Mouse (Mus musculus) liver, embryonic 16.5 days (tissue): ENCODE measurements around the gene D930020B18Rik. TPM values are rescaled to one million over a fixed set of nuclear protein-coding genes. Genes with fewer than 3 reads are reported as not detected.

Source experiments
- ATAC-seq: fragments of 200-750 bp; cut with Nextera tagmentation; 2 replicates; pipeline ENCODE4 v1.8.0; 2017; ENCODE audit warnings: low read depth, mild to moderate bottlenecking, moderate number of reproducible peaks, moderate library complexity
- H3K27ac ChIP-seq: fragments of 300-500 bp; sonication (generic); 2 replicates; pipeline ENCODE4 v1.5.1; 2014; ENCODE audit warnings: mild to moderate bottlenecking, low read length
- H3K27me3 ChIP-seq: fragments of 300-500 bp; sonication (generic); 2 replicates; pipeline ENCODE4 v1.6.1; 2014; ENCODE audit warnings: low read depth, low read length, mixed read lengths; ENCODE audit not compliant: control insufficient read depth, insufficient read depth
- H3K36me3 ChIP-seq: fragments of 300-500 bp; sonication (generic); 2 replicates; pipeline ENCODE4 v1.6.1; 2014; ENCODE audit warnings: mild to moderate bottlenecking; ENCODE audit not compliant: control insufficient read depth, insufficient read depth
- H3K4me1 ChIP-seq: fragments of 300-500 bp; sonication (generic); 2 replicates; pipeline ENCODE4 v1.6.1; 2014; ENCODE audit warnings: low read depth, low read length, mixed read lengths; ENCODE audit not compliant: control insufficient read depth
- H3K4me2 ChIP-seq: fragments of 300-500 bp; sonication (generic); 2 replicates; pipeline ENCODE4 v1.6.1; 2014; ENCODE audit warnings: low read depth, low read length, mixed read lengths
- H3K4me3 ChIP-seq: fragments of 300-500 bp; sonication (generic); 2 replicates; pipeline ENCODE4 v1.5.1; 2014; ENCODE audit warnings: low read depth, mild to moderate bottlenecking, low read length
- H3K9ac ChIP-seq: fragments of 300-500 bp; sonication (generic); 2 replicates; pipeline ENCODE4 v1.6.1; 2014; ENCODE audit warnings: low read depth, low read length
- H3K9me3 ChIP-seq: fragments of 300-500 bp; sonication (generic); replicated peaks from 2 replicates; pipeline ENCODE4 v1.6.1; 2016; ENCODE audit warnings: low read length; ENCODE audit not compliant: control insufficient read depth
- WGBS: fragments of 180-500 bp; shearing (Covaris S2); extraction: QIAGEN DNeasy Blood & Tissue Kit; methylation state at CpG from one replicate; pipeline ENCODE4 v1.1.7; 2014; ENCODE audit not compliant: insufficient replicate concordance; 5-methylcytosine and 5-hydroxymethylcytosine counted together
- polyA plus RNA-seq: library from polyadenylated mRNA; unstranded; fragments of >200 nt; fragmentation: Nextera tagmentation; extraction: Ambion mirVana; gene quantifications from 2 replicates; pipeline ENCODE4 v1.2.1, GENCODE M21; 2015

The D930020B18Rik gene
- polyA plus RNA-seq, 1 experiment from 2014 or later: 0.04 TPM

- Histone ChIP-seq H3K27ac (no peak overlapping the region), H3K36me3 (no peaks in the 10 kb centered on the region), H3K27me3 (no peaks in the 10 kb centered on the region), H3K4me2 (no peak overlapping the region), H3K4me3 (no peak overlapping the region), H3K4me1 (no peaks in the 10 kb centered on the region), H3K9me3 (no peaks in the 10 kb centered on the region), H3K9ac (no peak overlapping the region)
- WGBS: 57% methylated on average over 1 of the region's 1 CpGs
- ATAC-seq: no peak
Measured at GRCm38 (mm10) chr10:121653079-121653478, 11.7 kb downstream of the D930020B18Rik start.

DNA sequence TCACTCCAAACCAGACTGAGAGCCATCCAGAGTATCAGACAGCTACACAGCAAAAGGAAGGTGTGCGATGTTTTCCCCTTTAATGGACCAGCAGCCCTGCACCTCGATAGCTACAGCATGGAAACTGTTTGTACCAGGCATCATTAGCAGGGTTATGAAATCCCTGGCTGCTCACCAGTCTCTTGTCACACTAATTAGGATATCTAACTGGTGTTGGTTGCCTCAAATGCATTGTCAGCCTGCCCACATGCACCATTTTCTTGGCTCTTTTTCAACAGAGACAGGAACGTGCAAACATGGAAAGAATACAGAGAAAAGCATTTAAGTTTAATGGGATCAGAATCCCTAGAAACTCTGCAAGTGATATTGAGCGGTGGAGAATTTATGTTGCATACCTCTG lies 14.5 kb downstream of the D930020B18Rik start:
- 69% methylated on average over 4 of the region's 4 CpGs for WGBS
- ATAC-seq: no peak
- H3K36me3 ChIP-seq: no peaks in the 10 kb centered on the region

DNA sequence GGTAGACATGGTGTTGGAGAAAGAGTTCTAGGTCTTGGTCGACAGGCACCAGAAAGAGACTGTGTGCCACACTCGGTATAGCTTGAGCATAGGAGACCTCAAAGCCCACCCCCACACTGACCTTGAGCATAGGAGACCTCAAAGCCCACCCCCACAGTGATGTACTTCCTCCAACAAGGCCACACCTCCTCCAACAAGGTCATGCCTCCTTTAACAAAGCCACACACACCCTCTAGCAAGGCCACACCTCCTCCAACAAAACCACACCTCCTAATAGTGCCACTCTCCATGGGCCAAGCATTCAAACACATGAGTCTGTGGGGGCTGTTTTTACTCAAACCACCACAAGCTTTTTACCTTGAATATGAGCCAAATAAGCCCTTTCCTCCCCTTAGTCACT lies 21.3 kb downstream of the D930020B18Rik start:
- Histone ChIP-seq H3K36me3 (no peaks in the 10 kb centered on the region), H3K9ac (no peak overlapping the region), H3K4me1 (no peaks in the 10 kb centered on the region), H3K27me3 (no peaks in the 10 kb centered on the region), H3K4me3 (no peak overlapping the region), H3K9me3 (no peaks in the 10 kb centered on the region), H3K27ac (no peak overlapping the region), H3K4me2 (no peak overlapping the region)
- no peak for ATAC-seq
- WGBS: 66% methylated on average over 2 of the region's 2 CpGs

More for the DNA sequence above, 14.5 kb downstream of the D930020B18Rik start:
- Histone ChIP-seq H3K9ac (no peak overlapping the region), H3K4me1 (no peaks in the 10 kb centered on the region), H3K27ac (no peak overlapping the region), H3K27me3 (no peaks in the 10 kb centered on the region), H3K4me3 (no peak overlapping the region), H3K9me3 (no peaks in the 10 kb centered on the region), H3K4me2 (no peak overlapping the region)

- H3K4me1 ChIP-seq: no peaks in the 10 kb centered on the region
- H3K36me3 ChIP-seq: no peaks in the 10 kb centered on the region
- no peaks in the 10 kb centered on the region for H3K27me3 ChIP-seq
- no peak overlapping the region for H3K4me3 ChIP-seq
- H3K27ac ChIP-seq: no peak overlapping the region
- no peak overlapping the region for H3K4me2 ChIP-seq
- 64% methylated on average over 13 of the region's 13 CpGs for WGBS
- no peak for ATAC-seq
- no peaks in the 10 kb centered on the region for H3K9me3 ChIP-seq
- H3K9ac ChIP-seq: no peak overlapping the region
Measured at GRCm38 (mm10) chr10:121663599-121663998, 22.2 kb downstream of the D930020B18Rik start.

DNA sequence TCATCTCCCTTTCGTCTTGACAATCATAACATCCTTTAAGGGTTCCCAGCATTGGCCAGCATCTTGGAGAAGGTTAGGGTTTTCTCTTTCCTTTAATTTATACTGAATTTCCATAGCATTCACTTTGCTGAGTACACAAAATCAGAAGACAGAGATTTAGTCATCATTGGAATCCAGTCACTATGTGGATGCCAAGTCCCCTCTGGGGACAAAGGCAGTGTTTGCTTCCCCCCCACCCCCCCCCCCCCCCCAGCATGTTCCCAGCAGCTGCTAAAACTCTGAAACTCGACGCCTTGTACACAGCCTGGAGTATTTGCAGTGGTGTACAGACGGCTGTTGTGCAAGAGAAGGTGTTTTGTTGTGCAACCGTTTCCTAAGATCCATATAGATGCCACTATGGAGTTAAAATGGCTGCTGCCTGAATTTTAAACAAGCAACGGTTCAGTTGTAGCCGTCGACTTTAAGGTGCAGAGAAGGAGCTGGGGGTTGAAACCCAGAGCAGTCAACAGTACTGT lies 24.3 kb downstream of the D930020B18Rik start:
- Histone ChIP-seq H3K4me2 (no peak overlapping the region), H3K9me3 (no peaks in the 10 kb centered on the region), H3K4me1 (no peaks in the 10 kb centered on the region), H3K27ac (no peak overlapping the region), H3K9ac (no peak overlapping the region), H3K27me3 (no peaks in the 10 kb centered on the region), H3K4me3 (no peak overlapping the region), H3K36me3 (no peaks in the 10 kb centered on the region)
- whole genome bisulfite sequencing: 45% methylated on average over 8 of the region's 8 CpGs
- peak; percentile 58 for ATAC-seq

DNA sequence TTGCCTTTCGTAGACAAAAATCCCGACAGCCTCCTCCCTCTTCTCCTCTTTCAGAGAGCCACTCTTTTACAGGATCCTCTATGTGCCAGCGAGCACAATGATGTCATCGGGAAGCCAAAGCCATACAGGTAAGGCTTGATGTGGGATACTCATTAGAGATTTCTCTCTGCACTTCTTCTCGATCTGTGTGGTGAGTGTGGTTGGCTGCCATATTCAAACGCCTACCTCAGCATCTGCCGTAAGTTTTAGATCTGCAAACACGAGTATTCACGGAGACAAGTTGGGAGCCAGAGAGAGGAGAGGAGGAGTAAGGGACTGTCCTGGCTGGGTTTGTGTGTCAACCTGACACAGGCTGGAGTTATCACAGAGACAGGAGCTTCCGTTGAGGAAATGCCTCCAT lies 27.7 kb downstream of the D930020B18Rik start:
- H3K9ac ChIP-seq: no peak overlapping the region
- ATAC-seq: no peak
- no peak overlapping the region for H3K27ac ChIP-seq
- H3K27me3 ChIP-seq: no peaks in the 10 kb centered on the region
- no peaks in the 10 kb centered on the region for H3K36me3 ChIP-seq
- H3K9me3 ChIP-seq: no peaks in the 10 kb centered on the region
- 72% methylated on average over 10 of the region's 10 CpGs for WGBS
- no peak overlapping the region for H3K4me2 ChIP-seq
- no peak overlapping the region for H3K4me3 ChIP-seq
- no peaks in the 10 kb centered on the region for H3K4me1 ChIP-seq

GRCm38 (mm10) chr10:121677019-121677418 lies 35.6 kb downstream of the D930020B18Rik start:
- H3K36me3 ChIP-seq: no peaks in the 10 kb centered on the region
- no peak overlapping the region for H3K27ac ChIP-seq
- no peak for ATAC-seq
- H3K9me3 ChIP-seq: no peaks in the 10 kb centered on the region
- H3K27me3 ChIP-seq: no peaks in the 10 kb centered on the region
- WGBS: 47% methylated on average over 7 of the region's 7 CpGs
- no peaks in the 10 kb centered on the region for H3K4me1 ChIP-seq
- no peak overlapping the region for H3K9ac ChIP-seq
- no peak overlapping the region for H3K4me3 ChIP-seq
- no peak overlapping the region for H3K4me2 ChIP-seq

DNA sequence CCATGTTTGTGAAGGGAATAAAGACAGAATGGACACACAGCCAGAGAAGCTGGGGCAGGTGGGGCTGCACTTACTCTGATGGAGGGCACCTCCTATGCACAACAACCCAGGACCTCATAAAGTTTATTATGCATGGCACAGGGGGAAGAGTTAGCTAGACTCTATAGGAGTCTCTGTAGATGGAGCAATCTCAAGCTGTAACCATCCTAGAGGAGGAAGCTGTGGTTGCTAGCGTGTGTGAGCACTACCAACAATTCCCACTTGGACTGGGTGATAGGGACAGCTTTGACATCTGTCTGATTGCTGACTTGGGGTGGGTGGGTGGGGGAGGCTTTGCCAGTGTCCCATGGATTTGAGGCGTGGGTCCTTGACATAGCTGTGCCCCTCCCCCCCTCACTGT lies 39.5 kb downstream of the D930020B18Rik start:
- Histone ChIP-seq H3K27me3 (no peaks in the 10 kb centered on the region), H3K9ac (no peak overlapping the region), H3K27ac (no peak overlapping the region), H3K4me3 (no peak overlapping the region), H3K4me1 (no peaks in the 10 kb centered on the region), H3K4me2 (no peak overlapping the region), H3K9me3 (no peaks in the 10 kb centered on the region), H3K36me3 (no peaks in the 10 kb centered on the region)
- ATAC-seq: no peak
- WGBS: 39% methylated on average over 2 of the region's 2 CpGs

GRCm38 (mm10) chr10:121682539-121682938 lies 41.2 kb downstream of the D930020B18Rik start:
- Histone ChIP-seq H3K4me2 (no peak overlapping the region), H3K36me3 (no peaks in the 10 kb centered on the region), H3K4me3 (no peak overlapping the region), H3K9ac (no peak overlapping the region), H3K4me1 (no peaks in the 10 kb centered on the region), H3K27ac (no peak overlapping the region), H3K9me3 (no peaks in the 10 kb centered on the region), H3K27me3 (no peaks in the 10 kb centered on the region)
- ATAC-seq: no peak
- WGBS: 53% methylated on average over 10 of the region's 10 CpGs
